Mouse (Mus musculus) urinary bladder, adult 18-20 months (tissue): ENCODE results near the gene Socs2.

Experiments
- DNase-seq, 2 experiments: peaks; one replicate each; pipeline ENCODE4 v3.0.0; 2022; ENCODE audit warnings: low spot score in 2 of 2, mixed read lengths in 2 of 2

The Socs2 gene

GRCm38 (mm10) chr10:95347776-95348175 lies 69.2 kb downstream of the Socs2 start:
- no peak for DNase-seq

DNA sequence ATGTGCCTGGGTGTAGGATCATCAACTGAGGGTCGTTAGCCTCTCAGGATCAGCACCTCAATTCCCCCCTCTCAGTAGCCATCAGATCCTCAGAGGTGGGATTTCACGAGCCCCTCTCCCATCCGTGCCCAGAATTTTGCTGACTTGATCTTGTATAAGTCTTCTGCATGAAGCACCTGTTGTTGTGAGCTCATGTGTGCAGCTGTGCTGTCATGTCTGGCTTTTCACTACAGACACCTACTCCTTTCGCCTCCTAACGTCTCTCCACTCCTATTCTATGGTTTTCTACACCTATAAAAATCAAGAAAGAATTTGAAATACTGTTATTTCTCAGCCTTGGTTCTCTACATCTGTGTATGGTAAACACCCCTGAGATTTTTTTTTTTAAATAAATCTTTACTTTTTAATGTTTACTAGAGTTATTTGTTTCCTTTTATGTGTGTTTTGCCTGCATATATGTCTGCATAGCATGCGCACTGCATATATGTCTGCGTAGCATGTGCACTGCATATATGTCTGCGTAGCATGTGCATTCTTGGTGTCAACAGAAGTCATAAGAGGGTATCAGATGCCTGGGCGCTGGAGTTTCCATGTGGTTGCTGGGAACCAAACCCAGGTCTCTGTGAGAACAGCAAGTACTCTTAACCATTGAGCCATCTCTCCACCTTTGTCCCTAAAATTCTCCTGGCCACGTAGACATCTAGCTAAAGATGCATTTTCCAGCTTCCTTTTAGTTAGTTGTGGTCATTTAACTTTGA lies 74.0 kb downstream of the Socs2 start:
- no peak for DNase-seq

DNA sequence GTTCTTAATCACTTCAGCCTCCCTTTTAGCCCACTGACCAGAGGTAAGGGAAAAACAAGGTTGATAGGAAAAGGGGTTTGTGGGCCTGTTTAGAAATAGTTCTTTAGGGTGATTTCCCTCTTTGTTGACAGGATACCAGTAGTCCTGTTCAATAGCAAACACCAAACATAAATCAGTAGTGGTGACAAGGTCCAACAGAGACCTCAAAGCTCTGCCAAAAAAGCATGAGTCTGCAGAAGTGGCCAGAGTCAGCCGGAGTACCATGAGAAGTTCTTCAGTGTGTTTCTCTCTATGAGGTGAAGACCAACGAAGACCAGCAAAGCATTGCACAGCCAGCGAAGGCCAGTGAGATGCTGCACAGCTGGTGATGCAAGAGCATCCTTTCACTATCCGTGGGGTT lies 76.3 kb downstream of the Socs2 start:
- DNase-seq, result no peak

GRCm38 (mm10) chr10:95337589-95337988 lies 79.4 kb downstream of the Socs2 start:
- DNase-seq, result no peak

- no peak for DNase-seq
Observed at GRCm38 (mm10) chr10:95336781-95337544, 80.0 kb downstream of the Socs2 start.
